Mouse (Mus musculus): ENCODE measurements around the gene Fam189a2. TPM values are rescaled to one million over a fixed set of nuclear protein-coding genes. Genes with fewer than 3 reads are reported as not detected.

Gene Fam189a2
- polyA plus RNA-seq, 2 experiments, result 1.0 to 4.5 TPM

GRCm38 (mm10) chr19:24020736-24021135 is 10.1 kb downstream of the Fam189a2 start:
- Histone ChIP-seq H3K4me3 (replicated peaks; ENCODE audit: low read length) (no peak overlapping the region), H3K36me3 (ENCODE audit: control insufficient read depth, insufficient read depth, low read length) (no peaks in the 10 kb centered on the region), H3K4me2 (replicated peaks; ENCODE audit: low read depth, low read length, severe bottlenecking) (no peak overlapping the region), H3K9me3 (ENCODE audit: control insufficient read depth, low read length) (no peaks in the 10 kb centered on the region), H3K27me3 (ENCODE audit: control insufficient read depth, insufficient read depth, low read length) (no peaks in the 10 kb centered on the region), H3K4me1 (ENCODE audit: control insufficient read depth, insufficient read depth, low read length) (no peaks in the 10 kb centered on the region), H3K9ac (ENCODE audit: low read depth, low read length, severe bottlenecking) (no peak overlapping the region), H3K27ac (replicated peaks; ENCODE audit: low read depth, low read length) (no peak overlapping the region)
- 82% methylated on average over 3 of the region's 3 CpGs for WGBS
- DNase-seq (ENCODE audit: low spot score) (no peak), ATAC-seq (ENCODE audit: low FRiP score, low read depth) (no peak)
- no peak for TF ChIP-seq POLR2A (IDR thresholded peaks at IDR 0.05; ENCODE audit: borderline replicate concordance, extremely low read depth, insufficient read depth, insufficient read length)

GRCm38 (mm10) chr19:24019609-24020008 is 11.2 kb downstream of the Fam189a2 start:
- H3K27ac ChIP-seq (replicated peaks; ENCODE audit: low read depth, low read length), result no peak overlapping the region
- TF ChIP-seq POLR2A (IDR thresholded peaks at IDR 0.05; ENCODE audit: borderline replicate concordance, extremely low read depth, insufficient read depth, insufficient read length), result no peak
- no peaks in the 10 kb centered on the region for H3K9me3 ChIP-seq (ENCODE audit: control insufficient read depth, low read length)
- 69% methylated on average over 9 of the region's 9 CpGs for WGBS
- ATAC-seq (ENCODE audit: low FRiP score, low read depth) (no peak), DNase-seq (ENCODE audit: low spot score) (no peak)
- H3K9ac ChIP-seq (ENCODE audit: low read depth, low read length, severe bottlenecking), result no peak overlapping the region
- no peak overlapping the region for H3K4me2 ChIP-seq (replicated peaks; ENCODE audit: low read depth, low read length, severe bottlenecking)
- H3K27me3 ChIP-seq (ENCODE audit: control insufficient read depth, insufficient read depth, low read length), result no peaks in the 10 kb centered on the region
- no peak overlapping the region for H3K4me3 ChIP-seq (replicated peaks; ENCODE audit: low read length)
- H3K4me1 ChIP-seq (ENCODE audit: control insufficient read depth, insufficient read depth, low read length), result no peaks in the 10 kb centered on the region
- no peaks in the 10 kb centered on the region for H3K36me3 ChIP-seq (ENCODE audit: control insufficient read depth, insufficient read depth, low read length)

GRCm38 (mm10) chr19:24018396-24018795 is 12.4 kb downstream of the Fam189a2 start:
- 82% methylated on average over 3 of the region's 3 CpGs for WGBS
- ATAC-seq (ENCODE audit: low FRiP score, low read depth) (no peak), DNase-seq (ENCODE audit: low spot score) (no peak)
- TF ChIP-seq POLR2A (IDR thresholded peaks at IDR 0.05; ENCODE audit: borderline replicate concordance, extremely low read depth, insufficient read depth, insufficient read length), result no peak
- H3K27ac ChIP-seq (replicated peaks; ENCODE audit: low read depth, low read length), result no peak overlapping the region
- H3K4me1 ChIP-seq (ENCODE audit: control insufficient read depth, insufficient read depth, low read length), result no peaks in the 10 kb centered on the region
- no peaks in the 10 kb centered on the region for H3K27me3 ChIP-seq (ENCODE audit: control insufficient read depth, insufficient read depth, low read length)
- H3K4me3 ChIP-seq (replicated peaks; ENCODE audit: low read length), result no peak overlapping the region
- no peak overlapping the region for H3K9ac ChIP-seq (ENCODE audit: low read depth, low read length, severe bottlenecking)
- H3K36me3 ChIP-seq (ENCODE audit: control insufficient read depth, insufficient read depth, low read length), result no peaks in the 10 kb centered on the region
- no peak overlapping the region for H3K4me2 ChIP-seq (replicated peaks; ENCODE audit: low read depth, low read length, severe bottlenecking)
- no peaks in the 10 kb centered on the region for H3K9me3 ChIP-seq (ENCODE audit: control insufficient read depth, low read length)

- no peak for TF ChIP-seq POLR2A (IDR thresholded peaks at IDR 0.05; ENCODE audit: borderline replicate concordance, extremely low read depth, insufficient read depth, insufficient read length)
- H3K9me3 ChIP-seq (ENCODE audit: control insufficient read depth, low read length), result no peaks in the 10 kb centered on the region
- 61% methylated on average over 3 of the region's 3 CpGs for WGBS
- H3K27ac ChIP-seq (replicated peaks; ENCODE audit: low read depth, low read length), result no peak overlapping the region
- H3K27me3 ChIP-seq (ENCODE audit: control insufficient read depth, insufficient read depth, low read length), result no peaks in the 10 kb centered on the region
- no peak overlapping the region for H3K9ac ChIP-seq (ENCODE audit: low read depth, low read length, severe bottlenecking)
- DNase-seq (ENCODE audit: low spot score), result no peak
- no peaks in the 10 kb centered on the region for H3K4me1 ChIP-seq (ENCODE audit: control insufficient read depth, insufficient read depth, low read length)
- no peak overlapping the region for H3K4me2 ChIP-seq (replicated peaks; ENCODE audit: low read depth, low read length, severe bottlenecking)
- no peak for ATAC-seq (ENCODE audit: low FRiP score, low read depth)
- H3K36me3 ChIP-seq (ENCODE audit: control insufficient read depth, insufficient read depth, low read length), result no peaks in the 10 kb centered on the region
- no peak overlapping the region for H3K4me3 ChIP-seq (replicated peaks; ENCODE audit: low read length)
Measured at GRCm38 (mm10) chr19:24017892-24018291, 12.9 kb downstream of the Fam189a2 start.

GRCm38 (mm10) chr19:24017427-24017826 is 13.4 kb downstream of the Fam189a2 start:
- Histone ChIP-seq H3K36me3 (ENCODE audit: control insufficient read depth, insufficient read depth, low read length) (no peaks in the 10 kb centered on the region), H3K4me3 (replicated peaks; ENCODE audit: low read length) (no peak overlapping the region), H3K9ac (ENCODE audit: low read depth, low read length, severe bottlenecking) (no peak overlapping the region), H3K4me2 (replicated peaks; ENCODE audit: low read depth, low read length, severe bottlenecking) (no peak overlapping the region), H3K27ac (replicated peaks; ENCODE audit: low read depth, low read length) (no peak overlapping the region), H3K9me3 (ENCODE audit: control insufficient read depth, low read length) (no peaks in the 10 kb centered on the region), H3K4me1 (ENCODE audit: control insufficient read depth, insufficient read depth, low read length) (no peaks in the 10 kb centered on the region), H3K27me3 (ENCODE audit: control insufficient read depth, insufficient read depth, low read length) (no peaks in the 10 kb centered on the region)
- WGBS, result 24% methylated on average over 1 of the region's 1 CpGs
- DNase-seq (ENCODE audit: low spot score), result no peak
- no peak for TF ChIP-seq POLR2A (IDR thresholded peaks at IDR 0.05; ENCODE audit: borderline replicate concordance, extremely low read depth, insufficient read depth, insufficient read length)
- ATAC-seq (ENCODE audit: low FRiP score, low read depth), result no peak

All from limb, embryonic 14.5 days (tissue).